Mouse (Mus musculus) liver, embryonic 11.5 days (tissue): ENCODE measurements around the gene Maml2. TPM values are rescaled to one million over a fixed set of nuclear protein-coding genes. Genes with fewer than 3 reads are reported as not detected.

Experiments used
- ATAC-seq: fragments of 200-750 bp; cut with Nextera tagmentation; replicated peaks from 2 replicates; pipeline ENCODE4 v1.8.0; 2017; ENCODE audit warnings: moderate number of reproducible peaks, mild to moderate bottlenecking, moderate TSS enrichment, moderate library complexity; ENCODE audit not compliant: low FRiP score
- DNase-seq: peaks from one replicate; pipeline ENCODE4 v3.0.0-alpha.2; 2017; ENCODE audit warnings: low spot score
- H3K27ac ChIP-seq: fragments of 300-500 bp; sonication (generic); 2 replicates; pipeline ENCODE4 v1.5.1; 2014; ENCODE audit warnings: mild to moderate bottlenecking, low read depth, low read length, control low read depth
- H3K27me3 ChIP-seq: fragments of 300-500 bp; sonication (generic); replicated peaks from 2 replicates; pipeline ENCODE4 v1.6.1; 2014; ENCODE audit warnings: low read length, mixed read lengths; ENCODE audit not compliant: control insufficient read depth, insufficient read depth
- H3K36me3 ChIP-seq: fragments of 300-500 bp; sonication (generic); 2 replicates; pipeline ENCODE4 v1.6.1; 2014; ENCODE audit warnings: mild to moderate bottlenecking, low read length, moderate library complexity, mixed read lengths; ENCODE audit not compliant: control insufficient read depth, insufficient read depth
- H3K4me1 ChIP-seq: fragments of 300-500 bp; sonication (generic); replicated peaks from 2 replicates; pipeline ENCODE4 v1.6.1; 2014; ENCODE audit warnings: low read length, mixed read lengths; ENCODE audit not compliant: control insufficient read depth, insufficient read depth
- H3K4me2 ChIP-seq: fragments of 300-500 bp; sonication (generic); 2 replicates; pipeline ENCODE4 v1.6.1; 2014; ENCODE audit warnings: mild to moderate bottlenecking, control low read depth, moderate library complexity
- H3K4me3 ChIP-seq: fragments of 300-500 bp; sonication (generic); 2 replicates; pipeline ENCODE4 v1.5.1; 2014; ENCODE audit warnings: low read depth, low read length, control low read depth
- H3K9ac ChIP-seq: fragments of 300-500 bp; sonication (generic); 2 replicates; pipeline ENCODE4 v1.6.1; 2014; ENCODE audit warnings: low read depth, low read length, control low read depth
- H3K9me3 ChIP-seq: fragments of 300-500 bp; sonication (generic); 2 replicates; pipeline ENCODE4 v1.6.1; 2016; ENCODE audit warnings: low read length, inconsistent platforms, mixed read lengths; ENCODE audit not compliant: control insufficient read depth
- WGBS: fragments of 180-500 bp; shearing (Covaris S2); extraction: QIAGEN DNeasy Blood & Tissue Kit; methylation state at CpG from one replicate; pipeline ENCODE4 v1.1.7; 2014; 5-methylcytosine and 5-hydroxymethylcytosine counted together
- polyA plus RNA-seq: library from polyadenylated mRNA; unstranded; fragments of >200 nt; fragmentation: Nextera tagmentation; extraction: Ambion mirVana; gene quantifications from 2 replicates; pipeline ENCODE4 v1.2.1, GENCODE M21; 2014

The Maml2 gene
- polyA plus RNA-seq, 1 experiment from 2014 or later: 3.4 TPM

DNA sequence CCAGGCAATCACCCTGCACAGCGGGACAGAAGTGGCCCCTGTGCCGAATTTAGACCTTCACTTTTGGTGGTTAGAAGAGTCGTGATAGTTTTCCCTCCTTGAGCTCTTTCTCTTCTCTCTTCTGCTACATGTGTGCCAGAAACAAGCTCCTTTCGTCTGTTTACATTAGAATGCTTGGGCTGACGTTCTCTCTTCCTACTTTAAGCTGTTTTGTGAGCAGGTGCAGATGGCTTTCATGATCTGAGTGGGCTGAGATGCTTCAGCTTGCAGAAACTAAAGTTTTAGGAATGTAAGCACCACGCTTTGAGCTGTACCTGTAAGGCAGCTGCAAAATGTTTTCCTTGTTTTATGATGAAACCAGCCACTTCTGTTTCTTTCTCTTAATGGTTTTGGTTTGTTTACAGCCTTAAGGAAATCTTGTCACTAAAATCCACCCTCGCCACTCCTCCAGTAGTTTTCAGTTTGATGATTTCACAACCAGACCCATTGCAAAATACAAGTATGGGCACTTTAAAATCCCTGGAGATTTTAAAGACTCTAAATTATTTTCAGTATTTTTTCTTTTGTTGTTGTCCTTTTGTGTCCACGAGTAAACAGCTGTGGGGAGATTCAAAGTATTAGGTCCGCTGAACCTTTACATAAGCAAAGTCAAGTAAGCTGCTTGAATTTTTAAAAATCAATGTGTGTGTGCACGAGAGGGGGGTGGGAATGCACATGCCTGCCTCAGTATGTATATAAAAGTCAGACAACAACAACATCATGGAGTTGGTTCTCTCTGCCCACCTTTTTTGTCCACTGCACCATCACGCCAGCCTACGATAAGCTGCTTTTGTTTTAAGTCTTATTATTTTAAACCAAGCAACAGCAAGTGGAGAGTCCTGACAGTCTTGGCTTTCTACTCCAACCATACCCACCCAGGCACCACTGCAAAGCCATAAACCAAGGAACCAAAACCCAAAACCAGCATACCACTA is 186.8 kb downstream of the Maml2 start:
- Histone ChIP-seq H3K9ac (no peak overlapping the region), H3K4me2 (no peak overlapping the region), H3K27me3 (no peaks in the 10 kb centered on the region), H3K36me3 (no peaks in the 10 kb centered on the region), H3K27ac (no peak overlapping the region), H3K9me3 (no peaks in the 10 kb centered on the region), H3K4me3 (no peak overlapping the region), H3K4me1 (peaks cover 4% of the 10 kb centered on the region; the same call in 1 of the 2 replicates)
- ATAC-seq (no peak), DNase-seq (no peak)
- WGBS: 65% methylated on average over 12 of the region's 12 CpGs

DNA sequence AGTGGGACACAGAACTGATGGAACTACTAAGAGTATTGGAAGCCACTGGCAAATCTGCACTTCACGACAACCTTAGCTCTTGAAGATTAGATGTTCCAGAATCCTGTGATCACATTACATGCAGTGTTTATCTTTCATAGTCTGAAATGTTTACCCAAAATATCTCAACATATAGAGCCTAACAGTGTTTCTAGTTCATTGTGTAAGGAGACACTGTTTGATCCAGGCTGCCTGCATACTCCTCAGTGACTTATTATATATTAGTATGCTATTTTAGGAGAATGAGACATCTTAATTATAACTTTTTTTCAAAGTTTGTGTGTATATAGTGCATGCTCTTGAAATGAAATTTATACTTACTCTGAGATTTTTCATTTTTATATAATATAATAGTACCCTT is 188.2 kb downstream of the Maml2 start:
- Histone ChIP-seq H3K9ac (no peak overlapping the region), H3K36me3 (no peaks in the 10 kb centered on the region), H3K27ac (no peak overlapping the region), H3K27me3 (no peaks in the 10 kb centered on the region), H3K4me3 (no peak overlapping the region), H3K4me2 (no peak overlapping the region), H3K4me1 (peaks cover 4% of the 10 kb centered on the region; the same call in 1 of the 2 replicates), H3K9me3 (no peaks in the 10 kb centered on the region)
- ATAC-seq: no peak
- 73% methylated on average over 1 of the region's 1 CpGs for WGBS
- DNase-seq: no peak

DNA sequence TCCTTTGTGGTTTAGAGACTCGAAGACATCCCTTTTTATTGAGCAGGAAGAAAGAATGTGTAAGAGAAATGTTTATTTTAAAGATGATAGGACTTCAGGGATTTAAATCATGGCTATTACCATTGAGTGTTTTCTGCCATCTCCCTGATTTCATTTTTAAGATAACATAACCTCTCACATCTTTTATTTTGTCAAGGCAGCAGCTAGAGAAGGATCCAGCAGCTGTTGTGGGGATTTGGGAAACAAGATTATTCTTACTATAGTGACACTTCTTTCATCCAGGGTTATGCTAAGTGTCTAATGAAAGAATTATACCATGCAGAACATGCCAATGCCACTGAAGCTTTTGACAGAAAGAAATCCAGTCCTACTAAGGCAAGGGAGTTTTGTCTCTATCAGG is 193.3 kb downstream of the Maml2 start:
- Histone ChIP-seq H3K9ac (no peak overlapping the region), H3K4me3 (no peak overlapping the region), H3K36me3 (no peaks in the 10 kb centered on the region), H3K9me3 (no peaks in the 10 kb centered on the region), H3K27ac (no peak overlapping the region), H3K4me2 (no peak overlapping the region), H3K27me3 (no peaks in the 10 kb centered on the region), H3K4me1 (no peaks in the 10 kb centered on the region)
- WGBS: 30% methylated on average over 1 of the region's 1 CpGs
- DNase-seq: no peak
- no peak for ATAC-seq

DNA sequence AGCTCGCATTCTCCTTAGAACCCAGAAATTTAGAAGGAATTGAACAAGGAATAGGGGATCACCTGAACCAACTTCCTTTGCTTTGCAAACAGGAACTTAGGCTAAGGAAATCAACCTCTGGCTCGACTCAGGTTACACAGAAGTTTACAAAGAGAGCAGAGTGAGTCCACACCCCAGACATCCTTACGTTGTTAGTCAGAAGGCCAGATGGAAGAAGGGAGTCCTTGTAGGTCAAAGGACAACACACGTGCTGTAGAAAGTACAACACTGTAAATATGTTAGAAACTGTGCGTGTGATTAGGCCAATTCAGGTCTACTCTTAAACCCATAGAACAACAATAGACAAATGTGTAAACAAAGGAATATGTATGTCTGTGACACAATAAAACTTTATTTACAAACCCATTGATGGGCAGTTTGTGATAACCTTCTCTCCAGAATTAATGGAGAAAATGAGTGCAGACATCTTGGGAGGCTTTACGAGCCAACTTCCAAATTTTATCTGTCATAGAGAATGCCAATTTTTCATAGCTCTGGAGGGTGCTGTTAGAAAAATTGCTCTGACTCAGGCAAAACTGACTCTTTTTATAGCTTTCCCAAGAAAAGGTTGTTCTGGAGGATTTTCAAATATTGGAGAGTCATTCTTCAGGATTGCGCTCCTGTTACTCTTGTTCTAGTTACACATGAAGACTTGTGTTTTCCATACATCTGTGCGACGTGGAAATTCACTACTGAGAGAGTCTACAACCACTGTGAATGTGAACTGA is 194.3 kb downstream of the Maml2 start:
- Histone ChIP-seq H3K9me3 (no peaks in the 10 kb centered on the region), H3K9ac (no peak overlapping the region), H3K4me3 (no peak overlapping the region), H3K4me2 (no peak overlapping the region), H3K4me1 (no peaks in the 10 kb centered on the region), H3K36me3 (no peaks in the 10 kb centered on the region), H3K27ac (no peak overlapping the region), H3K27me3 (no peaks in the 10 kb centered on the region)
- WGBS: 78% methylated on average over 9 of the region's 9 CpGs
- DNase-seq: no peak
- no peak for ATAC-seq

DNA sequence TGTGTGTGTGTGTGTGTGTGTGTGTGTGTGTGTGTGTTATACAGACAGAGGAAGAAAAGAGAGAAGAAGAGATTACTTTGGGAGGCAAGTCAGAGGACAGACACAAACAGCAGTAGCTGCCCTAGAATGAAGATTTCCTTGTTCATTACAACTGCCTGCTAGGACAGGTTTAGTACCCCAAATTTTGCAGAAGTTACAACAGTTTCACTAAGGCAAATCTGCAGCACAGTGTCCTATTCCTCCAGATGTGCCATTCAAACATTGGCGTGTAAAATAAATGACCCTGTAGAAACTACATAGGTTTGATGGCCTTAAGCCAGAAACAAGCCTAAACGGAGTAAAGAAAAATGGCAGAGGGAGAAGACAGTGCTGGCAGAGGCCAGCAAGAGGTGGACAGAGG is 195.1 kb downstream of the Maml2 start:
- no peaks in the 10 kb centered on the region for H3K4me1 ChIP-seq
- no peaks in the 10 kb centered on the region for H3K9me3 ChIP-seq
- ATAC-seq (no peak), DNase-seq (no peak)
- no peak overlapping the region for H3K4me3 ChIP-seq
- H3K9ac ChIP-seq: no peak overlapping the region
- H3K4me2 ChIP-seq: no peak overlapping the region
- H3K36me3 ChIP-seq: no peaks in the 10 kb centered on the region
- 75% methylated on average over 2 of the region's 2 CpGs for WGBS
- no peak overlapping the region for H3K27ac ChIP-seq
- H3K27me3 ChIP-seq: no peaks in the 10 kb centered on the region

DNA sequence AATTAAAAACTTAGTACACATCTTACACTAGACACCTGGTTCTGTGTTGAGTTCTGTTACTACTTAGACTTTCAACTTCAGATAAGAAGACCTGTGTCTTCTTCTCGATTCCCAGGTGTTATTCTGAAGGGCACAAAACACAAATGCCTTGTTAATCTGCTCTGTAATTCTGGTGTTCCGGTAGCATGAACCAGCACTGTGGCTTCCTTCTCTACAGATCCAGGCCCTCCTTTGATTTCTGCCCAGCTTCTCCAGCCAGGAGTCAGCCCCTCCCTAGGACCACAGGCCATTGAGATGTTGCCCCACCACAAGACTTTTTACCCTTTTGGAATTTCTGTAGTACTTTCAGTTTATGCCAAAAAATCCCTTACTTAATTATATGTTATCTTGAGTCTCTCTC is 196.0 kb downstream of the Maml2 start:
- DNase-seq (no peak), ATAC-seq (no peak)
- H3K4me1 ChIP-seq: no peaks in the 10 kb centered on the region
- 82% methylated on average over 2 of the region's 2 CpGs for WGBS
- no peak overlapping the region for H3K4me2 ChIP-seq
- no peak overlapping the region for H3K4me3 ChIP-seq
- no peaks in the 10 kb centered on the region for H3K9me3 ChIP-seq
- H3K27me3 ChIP-seq: no peaks in the 10 kb centered on the region
- H3K36me3 ChIP-seq: no peaks in the 10 kb centered on the region
- no peak overlapping the region for H3K9ac ChIP-seq
- H3K27ac ChIP-seq: no peak overlapping the region

DNA sequence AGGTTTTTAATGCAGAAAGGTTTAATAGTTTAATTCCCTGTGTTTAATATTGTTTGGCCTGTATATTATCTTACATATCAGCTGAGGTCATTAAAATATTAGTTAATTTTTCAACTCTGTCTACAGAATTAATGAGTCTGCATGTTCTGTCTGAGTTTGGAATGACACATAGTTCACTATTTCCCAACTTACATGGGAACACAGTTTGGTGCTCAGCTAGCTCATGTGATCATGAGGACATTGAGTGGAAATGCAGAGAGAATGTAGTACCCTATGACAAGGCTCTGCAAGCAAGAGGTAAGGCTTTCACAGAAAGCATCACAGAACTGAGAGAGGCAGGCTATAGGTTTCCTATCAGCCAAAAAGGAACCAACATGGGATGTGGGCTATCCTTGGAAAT is 197.8 kb downstream of the Maml2 start:
- ATAC-seq: no peak
- H3K9me3 ChIP-seq: no peaks in the 10 kb centered on the region
- H3K9ac ChIP-seq: no peak overlapping the region
- H3K4me2 ChIP-seq: no peak overlapping the region
- H3K4me1 ChIP-seq: no peaks in the 10 kb centered on the region
- H3K36me3 ChIP-seq: no peaks in the 10 kb centered on the region
- no peaks in the 10 kb centered on the region for H3K27me3 ChIP-seq
- no peak overlapping the region for H3K27ac ChIP-seq
- DNase-seq: no peak
- H3K4me3 ChIP-seq: no peak overlapping the region

DNA sequence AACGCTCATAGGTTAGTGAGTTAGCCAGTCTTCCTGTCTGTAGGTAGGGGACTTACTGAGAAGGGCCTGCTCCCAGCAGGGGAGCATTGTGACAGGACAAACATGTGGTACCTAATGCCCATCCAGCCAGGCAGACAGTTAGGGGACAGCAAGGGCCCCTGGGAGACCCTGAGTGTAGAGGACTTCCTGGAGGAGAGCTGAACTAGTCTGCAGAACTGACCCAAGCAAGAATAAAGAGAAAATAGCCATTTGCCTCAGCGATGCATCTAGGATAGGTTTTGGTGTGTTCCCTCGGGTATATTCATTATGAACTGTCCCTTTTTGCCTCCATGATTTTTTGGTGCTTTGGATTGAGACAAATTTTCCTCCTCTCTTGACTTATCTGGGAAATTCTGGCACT is 199.3 kb downstream of the Maml2 start:
- WGBS: 71% methylated on average over 3 of the region's 3 CpGs
- no peak for DNase-seq
- no peak overlapping the region for H3K4me3 ChIP-seq
- no peak for ATAC-seq
- no peaks in the 10 kb centered on the region for H3K4me1 ChIP-seq
- H3K36me3 ChIP-seq: no peaks in the 10 kb centered on the region
- no peaks in the 10 kb centered on the region for H3K27me3 ChIP-seq
- H3K4me2 ChIP-seq: no peak overlapping the region
- no peaks in the 10 kb centered on the region for H3K9me3 ChIP-seq
- no peak overlapping the region for H3K9ac ChIP-seq
- H3K27ac ChIP-seq: no peak overlapping the region
